Mouse (Mus musculus): ENCODE measurements at regions not wholly inside any gene's neighbourhood (a gene's known extent, or its start where the extent isn't known, plus 50 kb on each side); places are given as distances from the start of the nearest gene placed in this dataset.

- 77% methylated on average over 3 of the region's 3 CpGs for WGBS
- H3K27ac ChIP-seq: no peak overlapping the region
- no peak overlapping the region for H3K4me2 ChIP-seq
- no peaks in the 10 kb centered on the region for H3K36me3 ChIP-seq
- no peaks in the 10 kb centered on the region for H3K9me3 ChIP-seq (replicated peaks)
- H3K4me1 ChIP-seq (replicated peaks): peaks cover 9% of the 10 kb centered on the region
- H3K9ac ChIP-seq: no peak overlapping the region
- no peaks in the 10 kb centered on the region for H3K27me3 ChIP-seq
- H3K4me3 ChIP-seq: no peak overlapping the region
- no peak for ATAC-seq (replicated peaks; ENCODE audit: insufficient number of reproducible peaks, insufficient read depth, low FRiP score, low read depth)
Measured at GRCm38 (mm10) chr10:37227889-37228288, 89.2 kb upstream of the Marcks start.

- H3K27ac ChIP-seq: no peak overlapping the region
- no peaks in the 10 kb centered on the region for H3K27me3 ChIP-seq
- ATAC-seq (replicated peaks; ENCODE audit: insufficient number of reproducible peaks, insufficient read depth, low FRiP score, low read depth): no peak
- H3K9ac ChIP-seq: no peak overlapping the region
- H3K4me3 ChIP-seq: no peak overlapping the region
- no peak overlapping the region for H3K4me2 ChIP-seq
- no peaks in the 10 kb centered on the region for H3K9me3 ChIP-seq (replicated peaks)
- no peaks in the 10 kb centered on the region for H3K36me3 ChIP-seq
- peaks cover 5% of the 10 kb centered on the region for H3K4me1 ChIP-seq (replicated peaks)
- WGBS: 57% methylated on average over 6 of the region's 6 CpGs
Measured at GRCm38 (mm10) chr10:37221730-37222129, 83.0 kb upstream of the Marcks start.

- Histone ChIP-seq H3K9me3 (replicated peaks) (no peaks in the 10 kb centered on the region), H3K4me1 (replicated peaks) (peaks cover 5% of the 10 kb centered on the region), H3K36me3 (no peaks in the 10 kb centered on the region), H3K27me3 (no peaks in the 10 kb centered on the region), H3K27ac (peak overlapping the region; percentile 45; the same call in 1 of the 2 replicates), H3K4me3 (no peak overlapping the region), H3K9ac (no peak overlapping the region), H3K4me2 (no peak overlapping the region)
- 27% methylated on average over 3 of the region's 3 CpGs for WGBS
- no peak for ATAC-seq (replicated peaks; ENCODE audit: insufficient number of reproducible peaks, insufficient read depth, low FRiP score, low read depth)
Measured at GRCm38 (mm10) chr10:37220434-37220833, 81.7 kb upstream of the Marcks start.

- H3K36me3 ChIP-seq: no peaks in the 10 kb centered on the region
- no peaks in the 10 kb centered on the region for H3K9me3 ChIP-seq (replicated peaks)
- peak overlapping the region; percentile 45; the same call in 1 of the 2 replicates for H3K27ac ChIP-seq
- 49% methylated on average over 4 of the region's 4 CpGs for WGBS
- H3K27me3 ChIP-seq: no peaks in the 10 kb centered on the region
- ATAC-seq (replicated peaks; ENCODE audit: insufficient number of reproducible peaks, insufficient read depth, low FRiP score, low read depth): no peak
- H3K4me3 ChIP-seq: no peak overlapping the region
- H3K9ac ChIP-seq: no peak overlapping the region
- H3K4me2 ChIP-seq: no peak overlapping the region
- peaks cover 5% of the 10 kb centered on the region for H3K4me1 ChIP-seq (replicated peaks)
Measured at GRCm38 (mm10) chr10:37219936-37220335, 81.2 kb upstream of the Marcks start.

GRCm38 (mm10) chr10:37219381-37219780 lies 80.7 kb upstream of the Marcks start:
- H3K4me2 ChIP-seq: no peak overlapping the region
- H3K4me3 ChIP-seq: no peak overlapping the region
- no peak overlapping the region for H3K27ac ChIP-seq
- no peak overlapping the region for H3K9ac ChIP-seq
- ATAC-seq (replicated peaks; ENCODE audit: insufficient number of reproducible peaks, insufficient read depth, low FRiP score, low read depth): no peak
- peaks cover 5% of the 10 kb centered on the region for H3K4me1 ChIP-seq (replicated peaks)
- no peaks in the 10 kb centered on the region for H3K9me3 ChIP-seq (replicated peaks)
- WGBS: 85% methylated on average over 1 of the region's 1 CpGs
- no peaks in the 10 kb centered on the region for H3K36me3 ChIP-seq
- no peaks in the 10 kb centered on the region for H3K27me3 ChIP-seq

GRCm38 (mm10) chr10:37214656-37215055 lies 75.9 kb upstream of the Marcks start:
- no peaks in the 10 kb centered on the region for H3K27me3 ChIP-seq
- 78% methylated on average over 5 of the region's 5 CpGs for WGBS
- H3K9me3 ChIP-seq (replicated peaks): no peaks in the 10 kb centered on the region
- no peak overlapping the region for H3K4me3 ChIP-seq
- H3K27ac ChIP-seq: no peak overlapping the region
- H3K4me1 ChIP-seq (replicated peaks): no peaks in the 10 kb centered on the region
- H3K9ac ChIP-seq: no peak overlapping the region
- H3K4me2 ChIP-seq: no peak overlapping the region
- H3K36me3 ChIP-seq: no peaks in the 10 kb centered on the region
- no peak for ATAC-seq (replicated peaks; ENCODE audit: insufficient number of reproducible peaks, insufficient read depth, low FRiP score, low read depth)

- Histone ChIP-seq H3K9me3 (replicated peaks) (no peaks in the 10 kb centered on the region), H3K4me2 (no peak overlapping the region), H3K4me1 (replicated peaks) (no peaks in the 10 kb centered on the region), H3K27me3 (no peaks in the 10 kb centered on the region), H3K4me3 (no peak overlapping the region), H3K9ac (no peak overlapping the region), H3K36me3 (no peaks in the 10 kb centered on the region), H3K27ac (no peak overlapping the region)
- WGBS: 57% methylated on average over 1 of the region's 1 CpGs
- no peak for ATAC-seq (replicated peaks; ENCODE audit: insufficient number of reproducible peaks, insufficient read depth, low FRiP score, low read depth)
Measured at GRCm38 (mm10) chr10:37212350-37213035, 73.8 kb upstream of the Marcks start.

- H3K4me1 ChIP-seq (replicated peaks): no peaks in the 10 kb centered on the region
- no peaks in the 10 kb centered on the region for H3K36me3 ChIP-seq
- no peaks in the 10 kb centered on the region for H3K9me3 ChIP-seq (replicated peaks)
- WGBS: 84% methylated on average over 3 of the region's 3 CpGs
- H3K4me3 ChIP-seq: no peak overlapping the region
- H3K27me3 ChIP-seq: no peaks in the 10 kb centered on the region
- no peak for ATAC-seq (replicated peaks; ENCODE audit: insufficient number of reproducible peaks, insufficient read depth, low FRiP score, low read depth)
- no peak overlapping the region for H3K9ac ChIP-seq
- H3K4me2 ChIP-seq: no peak overlapping the region
- no peak overlapping the region for H3K27ac ChIP-seq
Measured at GRCm38 (mm10) chr10:37211305-37211704, 72.6 kb upstream of the Marcks start.

- H3K9me3 ChIP-seq (replicated peaks): no peaks in the 10 kb centered on the region
- no peaks in the 10 kb centered on the region for H3K36me3 ChIP-seq
- no peak overlapping the region for H3K4me2 ChIP-seq
- H3K27ac ChIP-seq: no peak overlapping the region
- H3K9ac ChIP-seq: no peak overlapping the region
- no peaks in the 10 kb centered on the region for H3K4me1 ChIP-seq (replicated peaks)
- no peak overlapping the region for H3K4me3 ChIP-seq
- no peaks in the 10 kb centered on the region for H3K27me3 ChIP-seq
- 81% methylated on average over 1 of the region's 1 CpGs for WGBS
- ATAC-seq (replicated peaks; ENCODE audit: insufficient number of reproducible peaks, insufficient read depth, low FRiP score, low read depth): no peak
Measured at GRCm38 (mm10) chr10:37210223-37210622, 71.5 kb upstream of the Marcks start.

GRCm38 (mm10) chr10:37206986-37207385 lies 68.3 kb upstream of the Marcks start:
- no peak for ATAC-seq (replicated peaks; ENCODE audit: insufficient number of reproducible peaks, insufficient read depth, low FRiP score, low read depth)
- H3K27me3 ChIP-seq: no peaks in the 10 kb centered on the region
- no peak overlapping the region for H3K9ac ChIP-seq
- H3K4me2 ChIP-seq: no peak overlapping the region
- no peaks in the 10 kb centered on the region for H3K4me1 ChIP-seq (replicated peaks)
- no peaks in the 10 kb centered on the region for H3K9me3 ChIP-seq (replicated peaks)
- no peak overlapping the region for H3K27ac ChIP-seq
- WGBS: 87% methylated on average over 1 of the region's 1 CpGs
- no peaks in the 10 kb centered on the region for H3K36me3 ChIP-seq
- H3K4me3 ChIP-seq: no peak overlapping the region

GRCm38 (mm10) chr10:37206546-37206945 lies 67.8 kb upstream of the Marcks start:
- no peak overlapping the region for H3K9ac ChIP-seq
- H3K4me3 ChIP-seq: no peak overlapping the region
- no peak overlapping the region for H3K4me2 ChIP-seq
- no peak overlapping the region for H3K27ac ChIP-seq
- no peaks in the 10 kb centered on the region for H3K27me3 ChIP-seq
- ATAC-seq (replicated peaks; ENCODE audit: insufficient number of reproducible peaks, insufficient read depth, low FRiP score, low read depth): no peak
- no peaks in the 10 kb centered on the region for H3K4me1 ChIP-seq (replicated peaks)
- WGBS: 74% methylated on average over 4 of the region's 4 CpGs
- H3K9me3 ChIP-seq (replicated peaks): no peaks in the 10 kb centered on the region
- H3K36me3 ChIP-seq: no peaks in the 10 kb centered on the region

- no peaks in the 10 kb centered on the region for H3K4me1 ChIP-seq (replicated peaks)
- no peak overlapping the region for H3K4me3 ChIP-seq
- H3K27ac ChIP-seq: no peak overlapping the region
- no peak overlapping the region for H3K9ac ChIP-seq
- WGBS: 87% methylated on average over 1 of the region's 1 CpGs
- no peak for ATAC-seq (replicated peaks; ENCODE audit: insufficient number of reproducible peaks, insufficient read depth, low FRiP score, low read depth)
- H3K4me2 ChIP-seq: no peak overlapping the region
- no peaks in the 10 kb centered on the region for H3K27me3 ChIP-seq
- H3K36me3 ChIP-seq: no peaks in the 10 kb centered on the region
- no peaks in the 10 kb centered on the region for H3K9me3 ChIP-seq (replicated peaks)
Measured at GRCm38 (mm10) chr10:37203709-37204108, 65.0 kb upstream of the Marcks start.
